In genomic region chr1:86925776-86926175, GRCm38 (mm10) we compare ENCODE assay signal across 21 mouse cellular contexts.
DNase-seq lines count a peak whose midpoint lies in the region; ATAC-seq lines count a peak whose summit lies in the region.
"Had no signal": no experiment of that assay in that cellular context is flagged by ENCODE, and none has a peak within 500 bp of the region (broad histone marks: within the 10 kb centered on the region; RNA-seq: fewer than 3 reads in every experiment).

No protein-coding gene starts in this region.

- H3K36me3 ChIP-seq in kidney, embryonic 14.5 days (ENCODE audit: control insufficient read depth, insufficient read depth, low read length), result no peaks in the 10 kb centered on the region
- H3K36me3 ChIP-seq in megakaryocyte, embryonic 14.5 days (replicated peaks; ENCODE audit: low read length), result peaks cover 5% of the 10 kb centered on the region
- H3K36me3 ChIP-seq: hindbrain, embryonic 15.5 days; intestine, embryonic 15.5 days; midbrain, embryonic 15.5 days; neural tube, embryonic 12.5 days had no signal

- no peak for ATAC-seq in kidney, embryonic 14.5 days (ENCODE audit: low FRiP score, low TSS enrichment)
- ATAC-seq in megakaryocyte, adult 5-6 weeks (ENCODE audit: poor library complexity, severe bottlenecking), result no peak
- ATAC-seq: forebrain, embryonic 14.5 days; intestine, embryonic 15.5 days; midbrain, embryonic 15.5 days had no signal

- no peaks in the 10 kb centered on the region for H3K4me1 ChIP-seq in kidney, embryonic 14.5 days (ENCODE audit: control insufficient read depth, insufficient read depth, low read length)
- peaks cover 6% of the 10 kb centered on the region for H3K4me1 ChIP-seq in megakaryocyte, embryonic 14.5 days
- H3K4me1 ChIP-seq: hindbrain, embryonic 15.5 days; intestine, embryonic 15.5 days; midbrain, embryonic 15.5 days; neural tube, embryonic 12.5 days had no signal

- DNase-seq in kidney, adult 11 months, result peak; percentile 76
- peak; percentile 55 for DNase-seq in kidney, postnatal 14 days
- peak; percentile 52 for DNase-seq in lung, postnatal 36 days
- DNase-seq in layer of hippocampus, adult 9-10 months (ENCODE audit: low spot score), result no peak
- no peak for DNase-seq in layer of hippocampus, adult 8-10 months (ENCODE audit: low spot score in 2 of 2)
- DNase-seq: adrenal gland, postnatal 25 days; cerebellum, adult 9-10 months; gastrocnemius, postnatal 10 days; heart, adult 11 months; right cerebral cortex, postnatal 14 days had no signal

- H3K27me3 ChIP-seq in kidney, embryonic 14.5 days (ENCODE audit: control insufficient read depth, insufficient read depth, low read length), result no peaks in the 10 kb centered on the region
- H3K27me3 ChIP-seq in megakaryocyte, embryonic 14.5 days (replicated peaks), result no peaks in the 10 kb centered on the region
- H3K27me3 ChIP-seq: hindbrain, embryonic 15.5 days; intestine, embryonic 15.5 days; midbrain, embryonic 15.5 days; neural tube, embryonic 12.5 days had no signal

- H3K27ac ChIP-seq in kidney, embryonic 14.5 days (ENCODE audit: low read depth, low read length), result no peak overlapping the region
- H3K27ac ChIP-seq: hindbrain, embryonic 15.5 days; intestine, embryonic 15.5 days; liver, embryonic 14.5 days; midbrain, embryonic 15.5 days; neural tube, embryonic 12.5 days had no signal

- 61% methylated on average over 5 of the region's 5 CpGs for WGBS in kidney, embryonic 14.5 days

- H3K4me2 ChIP-seq in kidney, embryonic 14.5 days (replicated peaks; ENCODE audit: low read depth, low read length), result no peak overlapping the region
- H3K4me2 ChIP-seq: heart, embryonic 11.5 days; hindbrain, embryonic 15.5 days; intestine, embryonic 15.5 days; midbrain, embryonic 15.5 days; neural tube, embryonic 12.5 days had no signal

- H3K9ac ChIP-seq in kidney, embryonic 14.5 days (ENCODE audit: low read depth, low read length), result no peak overlapping the region
- H3K9ac ChIP-seq: hindbrain, embryonic 15.5 days; intestine, embryonic 15.5 days; liver, embryonic 14.5 days; midbrain, embryonic 15.5 days; neural tube, embryonic 12.5 days had no signal

- H3K9me3 ChIP-seq in kidney, embryonic 14.5 days (ENCODE audit: control insufficient read depth, low read length), result no peaks in the 10 kb centered on the region
- no peaks in the 10 kb centered on the region for H3K9me3 ChIP-seq in megakaryocyte, embryonic 14.5 days
- H3K9me3 ChIP-seq: hindbrain, embryonic 15.5 days; intestine, embryonic 15.5 days; midbrain, embryonic 15.5 days; neural tube, embryonic 12.5 days had no signal

- H3K4me3 ChIP-seq in kidney, embryonic 14.5 days (ENCODE audit: low read length), result no peak overlapping the region
- peak overlapping the region; percentile 31 for H3K4me3 ChIP-seq in megakaryocyte, embryonic 14.5 days (replicated peaks)
- H3K4me3 ChIP-seq: hindbrain, embryonic 15.5 days; intestine, embryonic 15.5 days; layer of hippocampus, adult 2 months; midbrain, embryonic 15.5 days; neural tube, embryonic 12.5 days had no signal

Comparison
In these comparisons a context has a peak if more than half of its experiments do, and no peak if none do; other contexts are left out.
1. DNase-seq: peak in kidney, adult 11 months (single experiment), kidney, postnatal 14 days (single experiment) and lung, postnatal 36 days (single experiment); none in layer of hippocampus, adult 9-10 months (single experiment) and layer of hippocampus, adult 8-10 months (0 of 2).